Mouse (Mus musculus): Measurements from ENCODE around the gene Nrip1. TPM values are rescaled to one million over a fixed set of nuclear protein-coding genes. Genes with fewer than 3 reads are reported as not detected.

Nrip1 gene
- total and polyA plus RNA-seq, 3 experiments, result 10.4 to 91.1 (median 25.0) TPM

DNA sequence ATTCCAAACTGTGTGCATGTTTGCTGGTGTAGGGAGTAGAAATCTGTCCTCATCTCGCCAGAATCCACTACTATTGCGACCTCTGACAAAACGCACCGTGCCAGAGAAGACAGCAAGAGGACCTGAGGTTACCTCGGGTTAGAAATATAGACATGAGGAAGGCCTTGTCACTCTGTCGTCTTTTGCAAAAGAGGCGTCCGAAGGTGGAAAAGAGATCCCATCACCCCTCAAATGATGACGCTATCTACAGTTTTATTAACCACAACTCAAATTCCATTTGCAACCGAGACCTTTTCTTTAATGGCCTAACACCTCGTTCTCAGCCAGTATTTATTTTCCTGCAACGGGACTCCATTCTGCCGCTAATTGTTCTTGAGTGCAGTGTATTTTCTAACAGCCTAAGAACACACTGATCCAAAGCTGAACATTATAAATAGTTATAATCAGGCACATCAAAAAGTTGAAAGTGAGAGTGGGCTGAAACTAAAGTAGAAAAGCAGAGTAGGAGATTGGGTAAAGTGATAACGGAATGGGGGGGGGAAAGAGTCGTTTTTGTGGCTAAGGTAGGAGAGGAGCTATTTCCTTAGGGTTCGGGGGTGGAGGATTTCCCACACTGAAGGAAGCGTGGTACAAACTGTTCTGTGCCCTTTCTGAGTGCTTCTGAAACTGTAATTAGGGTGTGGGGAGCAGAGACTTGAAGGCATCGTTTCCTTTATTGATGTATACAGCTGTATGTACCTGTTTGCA is 124.1 kb downstream of the Nrip1 start:
- Histone ChIP-seq H3K27me3 (ENCODE audit: insufficient read depth, low read length) (peaks cover 6% of the 10 kb centered on the region; the same call in 1 of the 2 replicates), H3K36me3 (replicated peaks) (no peaks in the 10 kb centered on the region), H3K4me1 (ENCODE audit: insufficient read depth, low read depth, low read length) (peaks cover 6% of the 10 kb centered on the region; the same call in 1 of the 2 replicates), H3K9me3 (replicated peaks) (no peaks in the 10 kb centered on the region), H3K4me3 (ENCODE audit: low read depth, low read length) (no peak overlapping the region)
- no peak for TF ChIP-seq GATA1 (IDR thresholded peaks at IDR 0.05; ENCODE audit: borderline replicate concordance, low read length)
- no peak for DNase-seq (ENCODE audit: low spot score)
- ATAC-seq (ENCODE audit: extremely low read depth, insufficient number of reproducible peaks, low FRiP score, poor library complexity, severe bottlenecking), result no peak

DNA sequence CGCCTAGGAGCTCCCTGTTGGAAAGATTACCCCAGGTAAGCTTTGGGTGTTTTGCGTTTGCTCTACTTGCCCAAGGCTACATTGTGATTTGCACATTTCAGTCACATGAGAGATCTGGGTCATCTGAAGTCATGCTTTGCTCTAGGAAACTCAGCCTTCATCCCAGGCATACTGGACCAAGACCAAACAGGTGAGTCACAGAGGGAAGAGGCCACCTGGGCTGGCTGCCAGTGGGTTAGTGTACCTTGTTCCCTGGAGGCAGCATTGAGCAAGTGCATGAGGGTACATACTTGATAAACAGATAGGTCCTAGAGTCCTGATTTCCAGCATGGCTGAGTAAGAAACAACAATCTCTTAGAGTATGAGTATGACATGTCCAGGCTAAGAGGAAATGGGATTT is 130.8 kb downstream of the Nrip1 start:
- no peaks in the 10 kb centered on the region for H3K9me3 ChIP-seq (replicated peaks)
- ATAC-seq (ENCODE audit: extremely low read depth, insufficient number of reproducible peaks, low FRiP score, poor library complexity, severe bottlenecking) (no peak), DNase-seq (ENCODE audit: low spot score) (no peak)
- H3K4me3 ChIP-seq (ENCODE audit: low read depth, low read length), result no peak overlapping the region
- TF ChIP-seq GATA1 (IDR thresholded peaks at IDR 0.05; ENCODE audit: borderline replicate concordance, low read length), result no peak
- TF ChIP-seq POLR2AphosphoS5 (IDR thresholded peaks at IDR 0.05; ENCODE audit: insufficient replicate concordance, low read depth, low read length), result no peak
- no peak for TF ChIP-seq GATA2 (IDR thresholded peaks at IDR 0.05; ENCODE audit: borderline replicate concordance, low read depth, low read length)
- TF ChIP-seq CTCF (IDR thresholded peaks at IDR 0.05; ENCODE audit: low read depth, low read length), result no peak
- TF ChIP-seq TAL1 (conservative IDR thresholded peaks at IDR 0.05; ENCODE audit: low read depth, low read length), result no peak
- H3K36me3 ChIP-seq (replicated peaks), result no peaks in the 10 kb centered on the region
- no peaks in the 10 kb centered on the region for H3K4me1 ChIP-seq (ENCODE audit: insufficient read depth, low read depth, low read length)
- H3K27me3 ChIP-seq (ENCODE audit: insufficient read depth, low read length), result 0 out of 2 replicates have a peak, but pooled peaks cover 3% of the 10 kb centered on the region

DNA sequence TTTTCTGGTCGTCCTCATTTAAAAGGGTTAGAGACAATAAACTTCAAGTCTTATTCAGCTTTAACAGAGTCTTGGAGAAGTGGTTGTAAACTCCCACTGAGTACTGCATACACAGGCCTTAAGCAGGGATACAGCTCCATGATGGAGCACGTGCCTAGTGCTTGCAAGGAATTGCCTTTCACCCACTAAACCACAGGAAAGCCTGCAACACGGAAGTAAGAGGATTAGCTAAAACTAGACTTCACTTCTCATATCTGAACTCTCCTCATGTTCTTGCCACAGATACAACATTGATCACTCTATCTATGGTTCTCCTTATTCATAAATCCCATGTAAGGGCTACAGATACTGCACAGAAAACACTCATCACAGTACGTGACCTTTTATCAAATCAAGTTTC is 132.4 kb downstream of the Nrip1 start:
- ATAC-seq (ENCODE audit: extremely low read depth, insufficient number of reproducible peaks, low FRiP score, poor library complexity, severe bottlenecking), result no peak; the same call in 1 of the 2 replicates
- TF ChIP-seq TAL1 (conservative IDR thresholded peaks at IDR 0.05; ENCODE audit: low read depth, low read length) (no peak), POLR2AphosphoS5 (IDR thresholded peaks at IDR 0.05; ENCODE audit: insufficient replicate concordance, low read depth, low read length) (no peak), CTCF (IDR thresholded peaks at IDR 0.05; ENCODE audit: low read depth, low read length) (no peak), GATA2 (IDR thresholded peaks at IDR 0.05; ENCODE audit: borderline replicate concordance, low read depth, low read length) (no peak), GATA1 (IDR thresholded peaks at IDR 0.05; ENCODE audit: borderline replicate concordance, low read length) (no peak)
- Histone ChIP-seq H3K4me1 (ENCODE audit: insufficient read depth, low read depth, low read length) (no peaks in the 10 kb centered on the region), H3K36me3 (replicated peaks) (no peaks in the 10 kb centered on the region), H3K9me3 (replicated peaks) (no peaks in the 10 kb centered on the region), H3K27me3 (ENCODE audit: insufficient read depth, low read length) (peaks cover 3% of the 10 kb centered on the region; the same call in 1 of the 2 replicates), H3K4me3 (ENCODE audit: low read depth, low read length) (no peak overlapping the region)
- DNase-seq (ENCODE audit: low spot score), result no peak

DNA sequence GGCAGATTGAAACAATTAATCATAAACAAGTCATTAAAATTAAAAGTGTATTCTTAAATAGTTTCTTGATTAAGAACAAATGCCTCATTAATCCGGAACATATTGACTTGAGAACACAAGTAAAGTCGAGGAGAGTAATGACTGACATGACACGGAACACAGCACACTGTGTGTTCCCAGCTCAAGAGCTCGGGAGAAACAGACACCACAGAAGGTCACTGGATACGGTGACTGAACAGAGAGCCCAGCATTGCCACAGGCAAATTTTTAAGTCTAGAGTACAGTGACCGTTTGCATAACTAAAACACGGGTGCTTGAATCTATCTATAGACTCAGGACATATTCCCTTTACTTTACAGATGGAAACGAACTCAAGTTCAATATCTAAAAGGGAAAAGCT is 134.3 kb downstream of the Nrip1 start:
- Histone ChIP-seq H3K4me1 (ENCODE audit: insufficient read depth, low read depth, low read length) (no peaks in the 10 kb centered on the region), H3K27me3 (ENCODE audit: insufficient read depth, low read length) (no peaks in the 10 kb centered on the region; the same call in 1 of the 2 replicates), H3K4me3 (ENCODE audit: low read depth, low read length) (no peak overlapping the region), H3K36me3 (replicated peaks) (no peaks in the 10 kb centered on the region), H3K9me3 (replicated peaks) (no peaks in the 10 kb centered on the region)
- no peak for DNase-seq (ENCODE audit: low spot score)
- TF ChIP-seq GATA1 (IDR thresholded peaks at IDR 0.05; ENCODE audit: borderline replicate concordance, low read length), result no peak
- no peak for TF ChIP-seq CTCF (IDR thresholded peaks at IDR 0.05; ENCODE audit: low read depth, low read length)
- TF ChIP-seq TAL1 (conservative IDR thresholded peaks at IDR 0.05; ENCODE audit: low read depth, low read length), result no peak
- no peak for TF ChIP-seq POLR2AphosphoS5 (IDR thresholded peaks at IDR 0.05; ENCODE audit: insufficient replicate concordance, low read depth, low read length)
- TF ChIP-seq GATA2 (IDR thresholded peaks at IDR 0.05; ENCODE audit: borderline replicate concordance, low read depth, low read length), result no peak
- ATAC-seq (ENCODE audit: extremely low read depth, insufficient number of reproducible peaks, low FRiP score, poor library complexity, severe bottlenecking), result no peak

DNA sequence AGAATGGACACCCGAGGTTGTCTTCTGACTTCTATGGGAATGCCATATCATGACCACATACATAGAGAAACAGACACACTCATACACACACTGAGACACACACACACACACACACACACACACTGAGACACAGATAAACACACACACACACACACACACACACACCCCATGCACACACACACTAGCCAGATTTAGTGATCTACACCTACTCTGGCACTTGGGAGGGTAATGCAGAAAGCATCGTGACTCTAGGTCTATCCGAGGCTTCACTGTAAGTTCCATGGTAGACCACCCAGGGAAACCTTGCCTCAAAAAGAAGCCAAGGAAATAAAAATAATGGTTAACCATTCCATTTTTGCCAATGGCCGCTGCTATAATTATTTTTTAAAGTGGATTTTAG is 134.8 kb downstream of the Nrip1 start:
- no peak for ATAC-seq (ENCODE audit: extremely low read depth, insufficient number of reproducible peaks, low FRiP score, poor library complexity, severe bottlenecking)
- TF ChIP-seq POLR2AphosphoS5 (IDR thresholded peaks at IDR 0.05; ENCODE audit: insufficient replicate concordance, low read depth, low read length) (no peak), TAL1 (conservative IDR thresholded peaks at IDR 0.05; ENCODE audit: low read depth, low read length) (no peak), GATA2 (IDR thresholded peaks at IDR 0.05; ENCODE audit: borderline replicate concordance, low read depth, low read length) (no peak), GATA1 (IDR thresholded peaks at IDR 0.05; ENCODE audit: borderline replicate concordance, low read length) (no peak)
- H3K27me3 ChIP-seq (ENCODE audit: insufficient read depth, low read length), result peaks cover 3% of the 10 kb centered on the region; the same call in 1 of the 2 replicates

More for the DNA sequence above, 134.8 kb downstream of the Nrip1 start:
- Histone ChIP-seq H3K9me3 (replicated peaks) (no peaks in the 10 kb centered on the region), H3K36me3 (replicated peaks) (no peaks in the 10 kb centered on the region), H3K4me1 (ENCODE audit: insufficient read depth, low read depth, low read length) (no peaks in the 10 kb centered on the region), H3K4me3 (ENCODE audit: low read depth, low read length) (no peak overlapping the region)
- DNase-seq (ENCODE audit: low spot score), result no peak
